Mouse (Mus musculus): ENCODE results near the gene Mypop.

GRCm38 (mm10) chr7:19001066-19001806 lies 10.2 kb downstream of the Mypop start:
- TF ChIP-seq TAL1 (IDR thresholded peaks at IDR 0.05; ENCODE audit: low read length) (no peak), GATA1 (IDR thresholded peaks at IDR 0.05; ENCODE audit: low read length) (no peak)

Data from erythroblast, embryonic 14.5 days (primary cell).